Mouse (Mus musculus) retina, postnatal 7 days (tissue): ENCODE data around the gene Tpm1.
A peak's percentile ranks its signal among the peaks of the same experiment; 100 is the strongest.

Experiments used
- DNase-seq: peaks from one replicate; pipeline ENCODE4 v3.0.0-alpha.2; 2012; ENCODE audit warnings: low read depth, low spot score

The Tpm1 gene

DNA sequence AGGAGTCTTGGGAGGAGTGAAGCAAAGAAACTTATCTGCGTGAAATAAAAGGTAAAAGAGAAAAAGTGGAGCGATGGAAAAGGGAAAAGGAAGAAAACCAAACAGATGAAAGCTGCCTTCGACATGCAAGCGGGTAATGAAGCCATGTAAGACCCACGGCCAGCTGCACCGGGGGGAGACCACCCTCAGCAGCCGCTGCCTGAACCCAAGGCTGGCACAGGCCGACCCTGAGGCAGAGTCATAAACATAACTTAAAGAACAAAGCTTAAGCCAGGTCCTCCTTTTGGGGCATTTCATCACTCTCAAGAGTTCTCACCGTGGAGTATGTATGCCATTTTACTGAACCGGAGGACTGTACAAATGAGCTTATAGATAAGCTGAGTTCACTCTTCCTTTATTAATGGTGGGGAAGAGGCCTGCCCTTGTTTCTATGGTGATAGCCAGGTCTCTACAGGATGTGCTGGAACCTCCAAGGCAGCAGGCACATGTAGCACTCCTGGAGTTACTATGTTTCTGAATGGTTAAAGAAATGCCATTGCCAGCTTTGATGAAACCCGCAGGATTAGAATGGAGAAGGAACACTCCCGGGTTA lies 21.0 kb downstream of the Tpm1 start:
- no peak for DNase-seq

DNA sequence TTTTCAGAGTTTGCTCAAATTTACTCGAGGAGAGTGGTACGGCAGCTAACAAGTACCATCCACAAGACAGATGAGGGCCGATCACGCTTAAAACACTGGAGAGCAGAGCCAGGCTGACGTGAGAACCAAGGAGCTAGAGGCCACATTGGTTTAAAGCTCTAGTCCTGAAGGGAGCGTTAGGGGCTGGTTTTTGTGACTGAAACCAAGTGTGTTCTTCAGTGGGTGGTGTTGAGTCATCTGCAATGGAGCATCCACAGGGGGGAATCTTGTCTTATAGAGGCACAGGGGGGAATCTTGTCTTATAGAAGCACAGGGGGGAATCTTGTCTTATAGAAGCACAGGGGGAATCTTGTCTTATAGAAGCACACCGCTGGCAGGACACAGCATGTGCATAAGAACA lies 22.3 kb downstream of the Tpm1 start:
- DNase-seq, result no peak

GRCm38 (mm10) chr9:67026061-67026460 lies 23.1 kb downstream of the Tpm1 start:
- DNase-seq, result no peak

GRCm38 (mm10) chr9:67024889-67025692 lies 24.1 kb downstream of the Tpm1 start:
- DNase-seq, result no peak

- DNase-seq, result no peak
Observed at GRCm38 (mm10) chr9:67023371-67023770, 25.8 kb downstream of the Tpm1 start.

- no peak for DNase-seq
Observed at GRCm38 (mm10) chr9:67020063-67020462, 29.1 kb downstream of the Tpm1 start.

- no peak for DNase-seq
Observed at GRCm38 (mm10) chr9:67013501-67013900, 35.7 kb downstream of the Tpm1 start.

GRCm38 (mm10) chr9:67012470-67012869 lies 36.7 kb downstream of the Tpm1 start:
- DNase-seq, result no peak

GRCm38 (mm10) chr9:67011483-67011882 lies 37.7 kb downstream of the Tpm1 start:
- DNase-seq, result no peak

GRCm38 (mm10) chr9:67008781-67009180 lies 40.4 kb downstream of the Tpm1 start:
- no peak for DNase-seq

GRCm38 (mm10) chr9:67006376-67006775 lies 42.8 kb downstream of the Tpm1 start:
- DNase-seq, result no peak

- no peak for DNase-seq
Observed at GRCm38 (mm10) chr9:67005161-67005742, 44.0 kb downstream of the Tpm1 start.

DNA sequence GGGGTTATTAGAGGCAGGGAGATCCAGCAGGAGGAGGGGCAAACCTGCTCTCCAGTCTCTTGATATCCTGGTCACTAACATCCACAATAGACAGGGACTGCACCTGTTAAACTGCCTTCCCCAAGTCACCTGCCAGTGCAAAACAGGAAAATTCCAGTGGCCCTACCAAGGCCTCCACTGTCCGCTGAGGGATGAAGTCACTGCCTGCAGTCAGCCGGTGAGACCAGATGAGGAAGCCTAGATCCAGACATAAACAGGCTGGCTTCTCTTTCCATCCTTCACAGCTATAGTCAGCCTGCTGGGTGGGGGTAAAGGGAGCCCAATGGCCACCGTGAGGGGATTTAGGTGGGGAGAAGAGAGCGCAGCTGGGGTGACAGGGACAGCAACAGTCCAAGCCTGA lies 45.5 kb downstream of the Tpm1 start:
- DNase-seq, result no peak

- no peak for DNase-seq
Observed at GRCm38 (mm10) chr9:67003156-67003555, 46.0 kb downstream of the Tpm1 start.

- DNase-seq, result no peak
Observed at GRCm38 (mm10) chr9:67001506-67001905, 47.7 kb downstream of the Tpm1 start.

GRCm38 (mm10) chr9:67001050-67001449 lies 48.2 kb downstream of the Tpm1 start:
- peak; percentile 79 for DNase-seq

DNA sequence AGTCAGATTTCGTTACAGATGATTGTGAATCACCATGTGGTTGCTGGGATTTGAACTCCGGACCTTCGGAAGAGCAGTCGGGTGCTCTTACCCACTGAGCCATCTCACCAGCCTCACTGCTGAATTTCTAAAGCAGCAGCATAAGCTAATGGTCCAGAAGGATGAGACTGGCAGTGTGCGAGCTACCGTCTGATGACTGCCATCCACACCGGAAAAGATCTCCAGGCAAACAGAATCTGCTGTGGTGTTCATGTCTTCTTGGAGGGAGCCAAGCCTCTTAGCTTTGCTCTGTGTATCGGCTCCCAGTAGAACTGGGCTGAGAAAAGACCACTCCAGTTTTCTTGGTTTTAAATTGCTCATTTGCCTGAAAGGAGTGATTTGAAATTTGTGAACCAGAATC lies 49.5 kb downstream of the Tpm1 start:
- no peak for DNase-seq

- no peak for DNase-seq
Observed at GRCm38 (mm10) chr9:66991750-66992410, 57.3 kb downstream of the Tpm1 start.

GRCm38 (mm10) chr9:66991021-66991749 lies 58.0 kb downstream of the Tpm1 start:
- no peak for DNase-seq

- no peak for DNase-seq
Observed at GRCm38 (mm10) chr9:66990046-66990445, 59.2 kb downstream of the Tpm1 start.

DNA sequence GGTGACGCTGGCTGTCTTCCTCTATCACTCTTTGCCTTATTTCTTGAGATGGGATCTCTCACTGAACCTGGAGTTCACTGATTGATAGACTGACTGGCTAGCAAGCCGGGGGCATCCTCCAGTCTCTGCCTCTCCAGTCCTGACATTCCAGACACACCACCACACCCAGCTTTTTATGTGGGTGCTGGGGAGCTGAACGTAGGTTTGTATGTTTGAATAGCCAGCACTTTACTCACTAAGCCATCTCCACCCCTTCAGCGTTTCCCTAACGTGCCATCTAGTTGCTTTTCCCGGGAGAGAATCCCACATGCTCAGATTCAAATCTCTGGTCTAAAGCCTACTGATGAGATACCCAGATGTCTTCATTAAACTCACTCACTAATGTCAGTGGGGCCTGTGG lies 59.6 kb downstream of the Tpm1 start:
- no peak for DNase-seq
